Comparison of ENCODE assay signal across 13 mouse cellular contexts in genomic region chr2:60787088-60787487, GRCm38 (mm10).
DNase-seq lines count a peak whose midpoint lies in the region; ATAC-seq and TF ChIP-seq lines count a peak whose summit lies in the region.
"Had no signal": no experiment of that assay in that cellular context is flagged by ENCODE, and none has a peak within 500 bp of the region (broad histone marks: within the 10 kb centered on the region; RNA-seq: fewer than 3 reads in every experiment).

No protein-coding gene starts in this region.

- 92% methylated on average over 5 of the region's 5 CpGs for WGBS in liver, adult 2 months
- 89% methylated on average over 5 of the region's 5 CpGs for WGBS in liver, embryonic 11.5 days
- 95% methylated on average over 5 of the region's 5 CpGs for WGBS in thymus, adult 2 months
- 82% methylated on average over 5 of the region's 5 CpGs for WGBS in stomach, postnatal 0 days

- TF ChIP-seq POLR2A in liver, adult 2 months (IDR thresholded peaks at IDR 0.05; ENCODE audit: extremely low read depth, insufficient read depth, low read length): no peak
- no peak for TF ChIP-seq POLR2A in thymus, adult 2 months (IDR thresholded peaks at IDR 0.05; ENCODE audit: control insufficient read depth, extremely low read depth, insufficient read depth, low read length, poor library complexity)

- no peaks in the 10 kb centered on the region for H3K4me1 ChIP-seq in liver, adult 2 months (ENCODE audit: control insufficient read depth, insufficient read depth, low read length)
- H3K4me1 ChIP-seq in liver, embryonic 11.5 days (replicated peaks; ENCODE audit: control insufficient read depth, insufficient read depth, low read length): no peaks in the 10 kb centered on the region
- H3K4me1 ChIP-seq in thymus, adult 2 months (replicated peaks; ENCODE audit: control insufficient read depth, insufficient read depth, low read length): no peaks in the 10 kb centered on the region
- H3K4me1 ChIP-seq in stomach, postnatal 0 days (replicated peaks; ENCODE audit: control insufficient read depth, insufficient read depth): no peaks in the 10 kb centered on the region

- no peak overlapping the region for H3K4me2 ChIP-seq in liver, embryonic 11.5 days
- no peak overlapping the region for H3K4me2 ChIP-seq in stomach, postnatal 0 days (replicated peaks; ENCODE audit: low read depth)
- H3K4me2 ChIP-seq: neural tube, embryonic 13.5 days had no signal

- no peaks in the 10 kb centered on the region for H3K27me3 ChIP-seq in liver, adult 2 months (ENCODE audit: control insufficient read depth, insufficient read depth, low read length)
- H3K27me3 ChIP-seq in liver, embryonic 11.5 days (replicated peaks; ENCODE audit: control insufficient read depth, insufficient read depth, low read length): no peaks in the 10 kb centered on the region
- no peaks in the 10 kb centered on the region for H3K27me3 ChIP-seq in thymus, adult 2 months (ENCODE audit: control insufficient read depth, insufficient read depth, low read length)
- no peaks in the 10 kb centered on the region for H3K27me3 ChIP-seq in stomach, postnatal 0 days (ENCODE audit: control insufficient read depth, insufficient read depth, low read length)

- peaks cover 3% of the 10 kb centered on the region; the same call in 1 of the 2 replicates for H3K79me2 ChIP-seq in liver, adult 2 months (ENCODE audit: control insufficient read depth, insufficient read depth, low read length)

- peak; percentile 27; the same call in 1 of the 2 replicates for ATAC-seq in frontal cortex, adult (ENCODE audit: low TSS enrichment)
- ATAC-seq in liver, embryonic 11.5 days (replicated peaks; ENCODE audit: low FRiP score): no peak
- ATAC-seq in stomach, postnatal 0 days (ENCODE audit: low FRiP score, low TSS enrichment): no peak

- no peaks in the 10 kb centered on the region for H3K9me3 ChIP-seq in liver, embryonic 11.5 days (ENCODE audit: control insufficient read depth, low read length)
- no peaks in the 10 kb centered on the region for H3K9me3 ChIP-seq in stomach, postnatal 0 days (ENCODE audit: control insufficient read depth, low read length)
- H3K9me3 ChIP-seq: neural tube, embryonic 13.5 days had no signal

- H3K9ac ChIP-seq in liver, adult 2 months (ENCODE audit: low read depth, low read length): no peak overlapping the region
- no peak overlapping the region for H3K9ac ChIP-seq in liver, embryonic 11.5 days (ENCODE audit: low read depth, low read length)
- H3K9ac ChIP-seq in stomach, postnatal 0 days (ENCODE audit: low read length): no peak overlapping the region
- H3K9ac ChIP-seq: neural tube, embryonic 13.5 days had no signal

- DNase-seq in frontal cortex, postnatal 14 days (ENCODE audit: low spot score in 2 of 2): no peak
- DNase-seq in liver, adult 2 months (ENCODE audit: extremely low read depth, low read depth, low spot score): no peak
- DNase-seq in liver, embryonic 11.5 days (ENCODE audit: low spot score): no peak
- peak; percentile 30 for DNase-seq in thymus, postnatal 4 days
- no peak for DNase-seq in thymus, adult 2 months
- no peak for DNase-seq in stomach, postnatal 0 days (ENCODE audit: low spot score)
- DNase-seq in embryo, embryonic 10 days (ENCODE audit: low spot score): no peak
- DNase-seq: adrenal gland, postnatal 25 days; heart, adult 11 months; heart, postnatal 10 days; kidney, postnatal 14 days had no signal

- TF ChIP-seq CTCF in liver, adult 2 months (IDR thresholded peaks at IDR 0.05; ENCODE audit: low read depth, low read length): 0 out of 2 replicates have a peak, but pooled peaks have one; percentile 13
- no peak for TF ChIP-seq CTCF in thymus, adult 2 months (IDR thresholded peaks at IDR 0.05; ENCODE audit: borderline replicate concordance, control insufficient read depth, extremely low read depth, insufficient read depth, low read length, poor library complexity)
- peak; percentile 63 for TF ChIP-seq CTCF in stomach, postnatal 0 days (IDR thresholded peaks at IDR 0.05; ENCODE audit: low read depth)

- TF ChIP-seq EP300 in stomach, postnatal 0 days (optimal IDR thresholded peaks at IDR 0.05): no peak

- H3K27ac ChIP-seq in liver, adult 2 months (replicated peaks; ENCODE audit: insufficient read depth, low read depth, low read length): no peak overlapping the region
- H3K27ac ChIP-seq in liver, embryonic 11.5 days (ENCODE audit: low read depth, low read length): no peak overlapping the region
- no peak overlapping the region for H3K27ac ChIP-seq in thymus, adult 2 months (ENCODE audit: control insufficient read depth, insufficient read depth, low read length)
- no peak overlapping the region for H3K27ac ChIP-seq in stomach, postnatal 0 days (replicated peaks)

- H3K4me3 ChIP-seq in liver, adult 2 months (ENCODE audit: insufficient read depth, low read depth, low read length): no peak overlapping the region
- no peak overlapping the region for H3K4me3 ChIP-seq in liver, embryonic 11.5 days (ENCODE audit: low read depth, low read length)
- H3K4me3 ChIP-seq in thymus, adult 2 months (ENCODE audit: control insufficient read depth, insufficient read depth, low read length): no peak overlapping the region
- no peak overlapping the region for H3K4me3 ChIP-seq in stomach, postnatal 0 days (ENCODE audit: low read depth, low read length)
- H3K4me3 ChIP-seq: neural tube, embryonic 13.5 days had no signal

- peaks cover 12% of the 10 kb centered on the region for H3K36me3 ChIP-seq in liver, adult 2 months (ENCODE audit: control insufficient read depth, insufficient read depth, low read length)
- H3K36me3 ChIP-seq in liver, embryonic 11.5 days (ENCODE audit: control insufficient read depth, insufficient read depth, low read length): peaks cover 6% of the 10 kb centered on the region; the same call in 1 of the 2 replicates
- no peaks in the 10 kb centered on the region for H3K36me3 ChIP-seq in thymus, adult 2 months (ENCODE audit: control insufficient read depth, insufficient read depth, low read length)
- peaks cover 2% of the 10 kb centered on the region; the same call in 1 of the 2 replicates for H3K36me3 ChIP-seq in stomach, postnatal 0 days (ENCODE audit: control insufficient read depth, insufficient read depth, low read length)
- H3K36me3 ChIP-seq: neural tube, embryonic 13.5 days had no signal
